ENCODE assay signal across 24 mouse cellular contexts in the genomic region with DNA sequence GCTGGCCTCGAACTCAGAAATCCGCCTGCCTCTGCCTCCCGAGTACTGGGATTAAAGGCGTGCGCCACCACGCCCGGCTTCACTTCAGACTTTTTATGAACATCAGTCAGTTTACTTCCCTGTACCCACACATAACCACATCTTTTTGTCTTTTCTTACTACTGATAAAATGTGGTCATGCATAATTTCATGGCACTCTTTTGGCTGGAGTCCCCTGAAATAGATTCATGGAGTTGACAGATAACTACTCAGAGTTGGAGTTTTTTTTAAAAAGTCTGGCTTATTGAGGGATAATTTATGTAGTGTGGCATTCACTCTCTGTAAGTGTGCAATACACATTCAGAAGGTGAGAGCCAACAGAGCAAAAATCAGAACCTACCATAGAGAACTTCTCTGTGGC.
"Had no signal": no experiment of that assay in that cellular context is flagged by ENCODE, and none has a peak within 500 bp of the region (broad histone marks: within the 10 kb centered on the region; RNA-seq: fewer than 3 reads in every experiment).

No protein-coding gene starts in this region.

- H3K27ac ChIP-seq: liver, embryonic 15.5 days; lung, embryonic 15.5 days; macrophage; midbrain, embryonic 10.5 days; midbrain, embryonic 12.5 days; neural tube, embryonic 13.5 days; neural tube, embryonic 15.5 days had no signal

- H3K9me3 ChIP-seq: liver, embryonic 15.5 days; lung, embryonic 15.5 days; megakaryocyte, embryonic 14.5 days; midbrain, embryonic 10.5 days; midbrain, embryonic 12.5 days; neural tube, embryonic 13.5 days; neural tube, embryonic 15.5 days had no signal

- H3K27me3 ChIP-seq: liver, embryonic 15.5 days; lung, embryonic 15.5 days; midbrain, embryonic 12.5 days; neural tube, embryonic 13.5 days; neural tube, embryonic 15.5 days had no signal

- H3K9ac ChIP-seq: liver, embryonic 15.5 days; liver, postnatal 0 days; lung, embryonic 15.5 days; midbrain, embryonic 12.5 days; neural tube, embryonic 13.5 days; neural tube, embryonic 15.5 days had no signal

- DNase-seq: liver, postnatal 0 days; lung, adult 2 months; lung, postnatal 14 days; lung, postnatal 36 days; midbrain, embryonic 14.5 days; retina, postnatal 1 day; right cerebral cortex, adult 18-20 months; right cerebral cortex, postnatal 25 days; right cerebral cortex, postnatal 4 days; spleen, adult 18-20 months; thymus, adult 18-20 months; thymus, postnatal 14 days; thymus, postnatal 36 days had no signal

- ATAC-seq: liver, postnatal 0 days; lung, postnatal 0 days; midbrain, embryonic 16.5 days had no signal

- H3K36me3 ChIP-seq: liver, embryonic 15.5 days; midbrain, embryonic 10.5 days; midbrain, embryonic 12.5 days; neural tube, embryonic 13.5 days; neural tube, embryonic 15.5 days had no signal

- H3K4me3 ChIP-seq: liver, embryonic 15.5 days; lung, embryonic 15.5 days; megakaryocyte, embryonic 14.5 days; midbrain, embryonic 10.5 days; midbrain, embryonic 12.5 days; myocyte; neural tube, embryonic 13.5 days; neural tube, embryonic 15.5 days had no signal
